Mouse (Mus musculus) ES-Bruce4 (cell line): Measurements from ENCODE around the gene Plppr5. TPM values are rescaled to one million over a fixed set of nuclear protein-coding genes. Genes with fewer than 3 reads are reported as not detected.

Experiments used
- H3K27ac ChIP-seq: 2 replicates; pipeline ENCODE4 v1.5.1; 2012; ENCODE audit warnings: low read length, inconsistent platforms; ENCODE audit not compliant: insufficient read depth
- H3K27me3 ChIP-seq: 2 replicates; pipeline ENCODE4 v1.6.1; 2012; ENCODE audit warnings: mild to moderate bottlenecking, low read length, inconsistent platforms; ENCODE audit not compliant: control insufficient read depth, poor library complexity, insufficient read depth, severe bottlenecking
- H3K36me3 ChIP-seq: 2 replicates; pipeline ENCODE4 v1.6.1; 2012; ENCODE audit warnings: inconsistent platforms, mild to moderate bottlenecking, low read length, moderate library complexity; ENCODE audit not compliant: control insufficient read depth, poor library complexity, insufficient read depth, severe bottlenecking
- H3K4me1 ChIP-seq: one replicate; pipeline ENCODE4 v1.8.1; 2011; ENCODE audit warnings: low read length; ENCODE audit not compliant: control insufficient read depth, insufficient read depth
- H3K4me3 ChIP-seq: 2 replicates; pipeline ENCODE4 v1.5.1; 2011; ENCODE audit warnings: low read depth, mild to moderate bottlenecking, low read length
- H3K9ac ChIP-seq: 2 replicates; pipeline ENCODE4 v1.6.1; 2012; ENCODE audit warnings: low read depth, mild to moderate bottlenecking, inconsistent platforms; ENCODE audit not compliant: poor library complexity, severe bottlenecking
- H3K9me3 ChIP-seq: replicated peaks from 2 replicates; pipeline ENCODE4 v1.6.1; 2012; ENCODE audit warnings: mild to moderate bottlenecking, low read length, inconsistent platforms; ENCODE audit not compliant: control insufficient read depth, poor library complexity, insufficient read depth, severe bottlenecking
- CTCF ChIP-seq: IDR thresholded peaks from one replicate; pipeline ENCODE4 v1.8.1; 2011; ENCODE audit warnings: low read depth, low read length
- EP300 ChIP-seq: IDR thresholded peaks from 2 replicates; pipeline ENCODE4 v1.6.1; 2011; ENCODE audit warnings: low read depth, low read length; ENCODE audit not compliant: insufficient read depth
- POLR2A ChIP-seq: IDR thresholded peaks from one replicate; pipeline ENCODE4 v1.8.1; 2011; ENCODE audit warnings: low read length; ENCODE audit not compliant: insufficient read depth
- polyA plus RNA-seq: library from polyadenylated mRNA; stranded (reverse); fragments of >200 nt; gene quantifications from 2 replicates; pipeline ENCODE4 v1.2.4, GENCODE M21; 2011; ENCODE audit warnings: low read depth; ENCODE audit not compliant: missing spikeins, insufficient read depth, insufficient read length

Plppr5 gene
- polyA plus RNA-seq, 1 experiment, result not detected

DNA sequence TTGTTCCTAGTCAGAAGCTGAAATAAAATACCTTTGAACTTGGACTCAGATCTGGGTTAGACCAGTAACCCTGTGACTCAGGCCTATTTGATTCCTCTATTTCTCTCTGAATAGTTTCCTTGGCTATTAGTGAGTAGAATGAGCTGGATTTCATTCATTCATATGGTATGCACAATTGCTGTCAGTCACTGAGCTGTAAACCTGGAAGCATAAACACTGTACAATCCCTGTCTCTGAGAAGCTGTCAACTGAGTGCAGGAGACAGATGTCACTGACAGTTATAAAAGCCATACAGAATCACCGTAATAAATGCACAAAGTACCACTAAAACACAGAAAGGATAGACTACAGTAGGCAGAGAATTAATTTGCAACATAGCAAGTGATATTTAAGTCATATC is 40.2 kb downstream of the Plppr5 start:
- H3K27ac ChIP-seq, result no peak overlapping the region
- TF ChIP-seq POLR2A, result no peak
- no peak for TF ChIP-seq EP300
- TF ChIP-seq CTCF, result no peak
- H3K4me3 ChIP-seq, result no peak overlapping the region
- H3K4me1 ChIP-seq, result no peaks in the 10 kb centered on the region
- H3K9me3 ChIP-seq, result no peaks in the 10 kb centered on the region
- no peak overlapping the region for H3K9ac ChIP-seq
- no peaks in the 10 kb centered on the region for H3K36me3 ChIP-seq
- H3K27me3 ChIP-seq, result no peaks in the 10 kb centered on the region

GRCm38 (mm10) chr3:117625257-117626001 is 50.8 kb downstream of the Plppr5 start:
- Histone ChIP-seq H3K9ac (no peak overlapping the region), H3K36me3 (no peaks in the 10 kb centered on the region), H3K4me1 (no peaks in the 10 kb centered on the region), H3K9me3 (no peaks in the 10 kb centered on the region), H3K27ac (no peak overlapping the region), H3K4me3 (no peak overlapping the region), H3K27me3 (no peaks in the 10 kb centered on the region)
- TF ChIP-seq EP300 (no peak), POLR2A (no peak), CTCF (no peak)

- Histone ChIP-seq H3K27me3 (no peaks in the 10 kb centered on the region), H3K36me3 (no peaks in the 10 kb centered on the region), H3K9ac (no peak overlapping the region), H3K4me1 (no peaks in the 10 kb centered on the region), H3K9me3 (no peaks in the 10 kb centered on the region), H3K27ac (no peak overlapping the region), H3K4me3 (no peak overlapping the region)
- no peak for TF ChIP-seq EP300
- TF ChIP-seq POLR2A, result no peak
- TF ChIP-seq CTCF, result no peak
Measured at GRCm38 (mm10) chr3:117628799-117629198, 54.2 kb downstream of the Plppr5 start.

- TF ChIP-seq EP300 (no peak), POLR2A (no peak), CTCF (no peak)
- Histone ChIP-seq H3K4me3 (no peak overlapping the region), H3K9ac (no peak overlapping the region), H3K27me3 (no peaks in the 10 kb centered on the region), H3K4me1 (no peaks in the 10 kb centered on the region), H3K27ac (no peak overlapping the region), H3K9me3 (no peaks in the 10 kb centered on the region), H3K36me3 (no peaks in the 10 kb centered on the region)
Measured at GRCm38 (mm10) chr3:117630332-117630731, 55.7 kb downstream of the Plppr5 start.

- no peak overlapping the region for H3K9ac ChIP-seq
- H3K4me3 ChIP-seq, result no peak overlapping the region
- no peak overlapping the region for H3K27ac ChIP-seq
- no peak for TF ChIP-seq POLR2A
- TF ChIP-seq EP300, result no peak
- no peak for TF ChIP-seq CTCF
- H3K9me3 ChIP-seq, result no peaks in the 10 kb centered on the region
- no peaks in the 10 kb centered on the region for H3K4me1 ChIP-seq
- no peaks in the 10 kb centered on the region for H3K27me3 ChIP-seq
- H3K36me3 ChIP-seq, result no peaks in the 10 kb centered on the region
Measured at GRCm38 (mm10) chr3:117648612-117649011, 74.0 kb downstream of the Plppr5 start.

- no peak overlapping the region for H3K9ac ChIP-seq
- no peak overlapping the region for H3K4me3 ChIP-seq
- TF ChIP-seq CTCF (no peak), EP300 (no peak), POLR2A (no peak)
Measured at GRCm38 (mm10) chr3:117664316-117664715, 89.7 kb downstream of the Plppr5 start.

More at GRCm38 (mm10) chr3:117664316-117664715, 89.7 kb downstream of the Plppr5 start:
- H3K4me1 ChIP-seq, result no peaks in the 10 kb centered on the region
- no peaks in the 10 kb centered on the region for H3K36me3 ChIP-seq
- H3K27ac ChIP-seq, result no peak overlapping the region
- H3K9me3 ChIP-seq, result no peaks in the 10 kb centered on the region
- no peaks in the 10 kb centered on the region; the same call in 1 of the 2 replicates for H3K27me3 ChIP-seq
